Mouse (Mus musculus) thymus, postnatal 36 days (tissue): Measurements from ENCODE around the gene Cyp2f2.
A peak's percentile ranks its signal among the peaks of the same experiment; 100 is the strongest.

Source experiments
- DNase-seq, 2 experiments: peaks; one replicate each; pipeline ENCODE4 v3.0.0; 2022; ENCODE audit warnings: mixed read lengths in 2 of 2

Gene Cyp2f2

GRCm38 (mm10) chr7:27156005-27156404, 36.3 kb downstream of the Cyp2f2 start:
- no peak for DNase-seq

DNA sequence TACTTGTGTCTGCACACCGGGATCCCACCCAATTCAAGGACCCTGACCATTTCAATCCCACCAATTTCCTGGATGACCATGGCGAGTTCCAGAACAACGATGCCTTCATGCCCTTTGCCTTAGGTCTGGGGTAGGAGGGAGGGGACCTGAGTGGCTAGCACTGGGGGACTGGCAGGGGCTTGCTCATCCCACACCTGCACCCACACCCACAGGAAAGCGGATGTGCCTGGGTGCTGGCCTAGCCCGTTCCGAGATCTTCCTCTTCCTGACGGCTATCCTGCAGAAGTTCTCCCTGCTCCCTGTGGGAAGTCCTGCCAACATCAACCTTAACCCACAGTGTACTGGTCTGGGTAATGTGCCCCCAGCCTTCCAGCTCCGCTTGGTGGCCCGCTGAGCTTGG, 38.5 kb downstream of the Cyp2f2 start:
- DNase-seq: no peak

GRCm38 (mm10) chr7:27159256-27159655, 39.5 kb downstream of the Cyp2f2 start:
- no peak for DNase-seq

- peak; percentile 88 to 91 for DNase-seq
Measured at GRCm38 (mm10) chr7:27159882-27160281, 40.2 kb downstream of the Cyp2f2 start.

GRCm38 (mm10) chr7:27160921-27161320, 41.2 kb downstream of the Cyp2f2 start:
- DNase-seq: no peak

DNA sequence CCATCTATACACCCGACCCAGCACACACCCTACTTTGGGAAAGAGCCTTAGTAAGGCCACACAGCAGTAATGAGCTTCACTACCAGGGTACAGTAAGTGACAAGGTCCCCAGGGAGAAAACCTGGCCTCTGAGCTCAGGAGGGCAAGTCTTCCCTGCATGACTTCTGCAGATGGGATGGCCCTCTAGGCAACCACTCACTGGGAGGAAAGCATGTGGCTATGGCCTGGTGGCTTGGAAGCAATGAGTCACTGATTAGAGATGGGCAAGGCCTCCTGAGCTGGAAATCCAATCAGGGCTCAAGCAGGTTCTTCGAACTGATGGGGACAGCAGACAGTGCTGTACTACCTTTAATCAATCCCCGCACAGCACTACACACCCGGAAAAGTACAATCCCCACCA, 42.0 kb downstream of the Cyp2f2 start:
- no peak for DNase-seq

DNA sequence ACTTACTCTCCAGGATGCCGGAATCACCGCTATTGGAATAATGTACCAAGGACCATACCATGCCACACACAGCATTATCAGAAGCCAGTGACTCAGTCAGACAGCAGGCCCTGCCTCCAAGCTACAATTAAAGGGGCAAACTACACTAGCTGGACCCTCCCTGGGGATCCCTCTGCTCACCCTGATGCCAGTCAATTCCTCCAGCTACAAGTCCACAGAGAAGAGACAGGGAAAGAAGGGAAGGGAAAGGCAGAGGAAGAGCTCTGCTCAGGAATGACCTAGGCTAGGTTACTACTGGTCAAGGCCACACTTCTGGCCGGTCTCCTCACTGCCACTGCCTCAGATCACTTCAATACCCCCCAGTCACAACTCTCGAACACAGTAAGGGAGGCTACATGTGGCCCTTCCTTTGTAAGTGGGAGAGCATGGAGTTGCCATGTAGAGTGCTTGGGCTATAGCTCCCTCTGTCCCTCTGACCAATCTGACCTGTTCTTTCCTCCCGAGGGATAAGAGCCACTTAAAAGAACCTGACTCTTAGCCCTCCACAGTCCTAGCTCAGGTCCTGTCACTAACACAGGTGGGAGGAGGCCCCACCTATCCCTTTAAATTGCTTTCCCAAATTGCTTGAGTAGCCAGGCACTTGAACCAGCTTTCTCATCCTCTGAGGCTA, 43.2 kb downstream of the Cyp2f2 start:
- no peak for DNase-seq

- no peak for DNase-seq
Measured at GRCm38 (mm10) chr7:27163450-27163805, 43.7 kb downstream of the Cyp2f2 start.

DNA sequence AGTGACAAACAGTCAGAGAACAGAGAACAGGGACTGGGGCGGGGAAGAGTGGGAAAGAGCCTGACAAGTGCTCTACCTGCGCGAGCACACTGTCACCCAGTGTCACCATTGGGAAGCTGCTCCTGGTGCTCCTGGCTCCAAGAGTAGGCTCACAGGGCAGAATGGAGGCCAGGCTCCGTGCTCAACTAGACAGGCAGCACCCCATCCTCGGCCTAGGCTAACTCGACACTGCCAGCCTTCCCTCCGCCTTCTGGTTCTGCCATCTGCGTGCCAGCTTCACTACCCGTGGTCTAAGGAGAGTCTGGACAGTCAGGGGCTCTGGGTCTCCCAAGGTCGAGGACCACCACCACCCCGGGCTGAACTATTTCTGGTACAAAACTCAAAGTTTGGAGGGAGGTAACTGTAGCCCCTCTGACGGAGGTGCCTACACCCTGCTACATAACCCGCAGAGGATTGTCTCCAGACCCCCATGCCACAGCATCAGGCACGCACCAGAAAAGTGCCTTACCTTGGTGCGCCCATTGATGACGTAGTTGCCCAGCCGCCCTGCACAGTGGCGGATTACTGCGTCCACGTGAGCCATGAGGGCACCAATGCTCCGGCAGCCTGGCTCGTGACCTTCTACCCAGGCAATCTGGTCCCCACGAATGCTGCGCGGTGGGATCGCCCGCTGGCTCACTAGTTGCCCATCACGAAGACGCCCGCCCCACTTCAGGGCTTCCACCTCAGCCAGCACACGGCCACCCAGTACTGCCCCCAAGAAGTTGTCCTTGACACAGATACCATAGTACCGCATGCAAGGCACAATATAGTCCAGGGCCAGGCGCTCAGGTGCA, 44.6 kb downstream of the Cyp2f2 start:
- no peak for DNase-seq

GRCm38 (mm10) chr7:27165007-27165655, 45.4 kb downstream of the Cyp2f2 start:
- peak in 1 of 2 experiments; percentile 54 for DNase-seq

GRCm38 (mm10) chr7:27165696-27166095, 46.0 kb downstream of the Cyp2f2 start:
- DNase-seq: peak in 1 of 2 experiments; percentile 31

GRCm38 (mm10) chr7:27166229-27166613, 46.5 kb downstream of the Cyp2f2 start:
- DNase-seq: peak; percentile 90

DNA sequence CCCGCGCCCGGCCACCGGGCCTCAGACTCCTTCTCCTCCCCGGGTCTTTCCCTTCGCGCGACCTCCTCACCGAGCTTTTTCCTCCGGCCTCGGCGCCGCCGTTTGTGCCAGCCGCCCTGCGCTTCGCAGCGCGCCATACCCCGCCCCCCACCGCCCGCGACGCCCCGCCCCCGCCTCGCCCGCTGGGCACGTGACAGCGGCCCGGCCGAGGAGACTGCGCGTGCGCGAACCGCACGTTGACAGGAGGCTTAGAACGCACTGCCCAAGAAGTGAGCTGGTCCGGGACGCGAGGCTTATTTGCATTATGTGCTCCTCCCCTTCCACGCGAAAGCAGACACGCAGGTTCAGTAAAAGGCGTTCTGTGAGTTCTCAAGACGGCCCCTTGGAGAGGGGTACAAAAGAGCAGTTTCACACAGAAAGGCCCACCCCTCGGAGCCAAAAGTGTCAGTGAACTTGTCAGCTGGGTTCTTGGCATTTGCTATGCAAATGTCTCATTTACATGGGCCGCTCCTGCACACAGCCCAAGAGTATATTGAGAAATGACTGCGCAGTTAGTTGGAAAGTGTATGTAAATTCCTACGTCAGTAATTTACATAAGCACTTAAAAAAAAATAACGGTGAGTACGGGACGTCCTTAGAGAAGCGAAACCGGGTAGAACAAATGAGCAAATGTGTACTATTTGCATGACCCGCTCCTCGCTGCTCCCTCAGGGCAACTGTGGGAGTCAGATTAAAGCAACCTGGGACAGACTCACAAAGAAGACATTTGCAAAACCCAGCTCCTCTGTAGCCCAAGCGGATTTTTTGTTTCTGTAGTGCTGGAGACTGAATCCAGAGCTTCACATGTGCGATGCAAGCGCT, 47.1 kb downstream of the Cyp2f2 start, which contains the start of gene Egln2:
Gene Egln2 (minus strand): TSS at position 189 of the 861 bp plus-strand sequence.
- DNase-seq: peak; percentile 94 to 95

- DNase-seq: no peak
Measured at GRCm38 (mm10) chr7:27167475-27168094, 47.9 kb downstream of the Cyp2f2 start.

DNA sequence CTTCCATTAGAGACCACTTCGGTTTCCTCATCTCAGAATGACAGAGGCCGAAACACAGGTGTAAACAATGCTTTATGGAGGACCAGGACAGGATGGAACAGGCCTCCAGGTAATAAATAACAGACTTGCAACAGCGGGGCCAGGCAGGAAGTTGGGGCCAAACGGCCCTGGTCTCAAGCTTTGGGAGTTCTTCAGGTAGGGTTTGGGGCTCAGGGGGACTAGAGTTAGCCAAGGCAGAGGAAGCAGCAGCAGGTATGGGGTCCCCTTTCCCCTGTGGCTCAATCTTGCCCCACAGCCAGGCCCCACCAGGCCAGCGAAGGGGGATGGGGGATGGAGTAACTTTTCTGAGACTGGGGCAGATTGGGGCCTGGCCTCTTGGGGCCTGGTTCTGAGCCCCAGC, 48.7 kb downstream of the Cyp2f2 start:
- no peak for DNase-seq

DNA sequence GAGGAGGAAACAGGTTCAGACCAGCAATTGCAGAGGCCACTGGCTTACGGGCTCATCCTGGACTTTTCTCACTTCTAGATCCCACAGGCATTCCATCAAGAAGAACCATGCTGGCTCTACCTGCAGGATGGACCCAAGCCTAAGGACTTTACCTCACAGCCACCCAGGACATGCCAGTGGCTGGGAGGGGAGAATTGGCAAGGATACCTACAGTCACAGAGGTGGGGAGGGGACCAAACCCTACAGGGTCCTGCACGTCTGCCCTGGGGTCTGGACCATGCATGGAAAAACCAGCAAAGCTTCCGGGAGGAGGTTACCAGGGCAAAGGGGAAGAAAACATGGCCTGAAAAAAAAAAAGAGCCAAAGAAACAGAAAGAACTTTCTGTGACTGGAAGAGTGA, 51.3 kb downstream of the Cyp2f2 start:
- no peak for DNase-seq

DNA sequence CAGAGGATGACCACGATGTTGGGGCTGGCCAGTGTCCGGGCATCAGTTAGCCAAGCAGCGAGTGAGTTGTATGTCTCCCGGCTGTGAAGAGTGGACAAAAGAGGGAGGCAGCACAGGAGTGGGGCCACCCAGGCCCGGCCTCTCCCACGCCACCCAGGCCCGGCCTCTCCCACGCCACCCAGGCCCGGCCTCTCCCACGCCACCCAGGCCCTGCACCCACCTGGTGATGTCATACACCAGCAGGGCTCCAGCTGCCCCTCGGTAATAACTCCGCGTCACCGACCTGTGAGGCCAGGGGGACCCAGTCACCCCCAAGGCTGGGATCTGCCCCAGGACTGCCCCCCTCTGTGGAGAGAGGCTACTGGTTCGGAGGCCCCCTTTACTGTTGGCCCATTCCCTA, 54.8 kb downstream of the Cyp2f2 start:
- no peak for DNase-seq

DNA sequence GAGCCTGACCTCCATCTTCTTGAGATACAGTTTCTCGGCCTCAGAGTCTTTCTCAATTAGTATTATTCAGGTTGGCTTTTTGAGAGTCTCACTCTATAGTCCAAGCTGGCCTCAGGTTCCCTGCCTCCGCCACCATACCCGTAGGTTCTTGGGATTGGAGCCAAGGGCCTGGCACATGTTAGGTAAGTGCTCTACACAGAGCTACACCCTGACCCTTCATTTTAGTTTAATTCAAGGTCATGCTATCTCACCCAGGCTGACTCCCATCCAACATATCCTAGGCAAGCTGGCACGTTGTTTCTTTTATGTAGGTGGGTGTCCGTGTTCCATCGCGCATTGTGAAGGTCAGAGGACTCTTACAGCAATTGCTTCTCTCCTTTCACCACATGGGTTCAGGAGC, 55.2 kb downstream of the Cyp2f2 start:
- no peak for DNase-seq

- DNase-seq: no peak
Measured at GRCm38 (mm10) chr7:27177942-27178323, 58.2 kb downstream of the Cyp2f2 start.

DNA sequence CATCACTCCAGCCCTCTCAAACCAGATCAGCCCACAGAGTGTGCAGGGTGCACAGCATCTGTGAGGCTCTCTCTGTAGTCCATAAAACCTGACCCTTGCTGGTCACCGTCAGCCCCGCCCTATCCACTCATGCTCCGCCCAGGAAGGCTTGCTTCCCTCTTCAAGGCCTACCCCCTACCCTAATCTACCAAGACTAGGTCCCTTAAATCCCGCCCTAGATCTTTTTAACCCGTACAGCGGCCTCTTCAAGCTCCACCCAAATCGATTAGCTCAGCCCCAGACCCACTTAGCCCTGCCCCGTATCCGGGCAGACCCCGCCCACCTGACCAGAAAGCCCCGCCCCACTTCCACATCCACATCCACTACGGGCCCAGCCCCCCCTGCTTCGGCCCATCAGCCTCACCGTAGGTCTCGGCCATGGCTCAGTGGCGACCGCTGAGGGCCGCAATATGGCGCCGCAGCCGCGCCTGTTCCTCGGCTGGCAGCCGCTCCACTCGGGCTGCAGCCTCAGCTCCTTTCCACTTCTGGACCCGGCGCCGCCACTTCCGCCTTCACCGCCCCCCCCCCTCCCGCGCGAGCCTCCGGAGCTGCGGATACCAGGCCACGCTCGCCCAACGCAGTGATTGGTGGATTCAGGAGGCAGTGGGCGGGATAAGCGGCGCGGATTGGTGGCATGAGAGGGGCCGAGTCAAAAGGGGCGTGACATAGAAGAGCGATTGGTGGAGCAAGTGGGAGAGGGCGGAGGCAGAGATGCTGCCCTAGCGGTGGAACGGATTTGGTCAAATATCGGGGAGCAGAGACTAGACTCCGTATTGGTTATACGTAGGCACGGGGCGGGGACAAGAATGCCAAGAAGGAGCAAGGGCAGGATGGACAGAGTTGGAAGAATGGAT, 58.9 kb downstream of the Cyp2f2 start, which contains the start of gene Rab4b:
Gene Rab4b (minus strand): TSS at position 573 of the 893 bp plus-strand sequence.
- DNase-seq: peak; percentile 99 to 100
